Mouse (Mus musculus) fat pad, adult 2 months (tissue): Measurements from ENCODE around the gene Ncbp3.

Experiments
- DNase-seq: peaks from one replicate; pipeline ENCODE4 v3.0.0-alpha.2; 2011; ENCODE audit warnings: low read depth, low spot score; ENCODE audit errors: extremely low read depth

Gene Ncbp3

DNA sequence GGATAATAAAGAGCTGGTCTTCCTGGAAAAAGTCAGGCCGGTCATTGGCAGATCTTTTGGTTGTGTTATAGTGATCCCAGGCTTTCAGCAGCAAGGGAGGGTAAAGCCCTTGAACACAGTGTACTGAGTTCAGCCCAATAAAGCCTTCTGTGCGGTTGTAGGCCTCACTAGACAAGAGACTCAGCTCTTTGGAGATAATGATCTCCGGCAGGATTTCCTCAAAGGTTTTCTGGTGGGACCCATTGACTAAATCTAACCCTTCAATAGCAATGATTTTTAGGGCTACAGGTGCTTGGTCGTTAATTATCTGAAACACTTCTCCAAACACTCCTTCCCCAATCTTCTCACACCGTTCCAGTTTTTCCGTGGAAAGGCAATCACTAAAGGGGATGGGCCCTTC is 89.0 kb downstream of the Ncbp3 start:
- no peak for DNase-seq

GRCm38 (mm10) chr11:73137116-73137515 is 89.5 kb downstream of the Ncbp3 start:
- no peak for DNase-seq

GRCm38 (mm10) chr11:73137591-73138501 is 90.3 kb downstream of the Ncbp3 start, which contains the start of gene Haspin:
Gene Haspin, minus strand, starts transcription at chr11:73138294.
- no peak for DNase-seq
